Mouse (Mus musculus): Measurements from ENCODE around the gene Olfr52. TPM values are rescaled to one million over a fixed set of nuclear protein-coding genes. Genes with fewer than 3 reads are reported as not detected.

Gene Olfr52
- total RNA-seq, 1 experiment = not detected

DNA sequence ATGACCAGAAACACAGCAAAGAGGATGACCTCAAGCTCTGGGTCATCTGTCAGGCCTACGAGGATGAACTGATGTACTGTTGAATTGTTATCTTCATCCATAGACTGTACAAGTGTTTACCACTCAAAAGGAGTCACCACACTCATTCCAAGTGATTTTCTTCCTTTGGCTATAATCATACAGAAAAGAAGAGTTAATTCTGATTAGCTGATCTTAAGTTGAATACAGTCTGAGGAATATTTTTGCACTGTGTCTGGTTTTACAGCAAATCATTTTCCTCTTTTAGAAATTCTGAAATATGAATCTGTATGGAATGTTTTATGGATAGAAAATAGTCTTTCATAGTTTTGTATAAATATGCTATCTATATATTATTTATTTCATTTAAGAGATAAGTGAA lies 38.9 kb downstream of the Olfr52 start, which contains the start of gene Olfr1040:
Gene Olfr1040 (minus strand): TSS at position 101 of the 400 bp plus-strand sequence.
- no peak for DNase-seq (ENCODE audit: low read depth, low spot score)
- Histone ChIP-seq H3K4me1 (ENCODE audit: control insufficient read depth in 2 of 2, insufficient read depth in 2 of 2, low read length in 2 of 2, poor library complexity in 1 of 2) (no peaks in the 10 kb centered on the region), H3K36me3 (ENCODE audit: control insufficient read depth, insufficient read depth, low read length, poor library complexity, severe bottlenecking) (no peaks in the 10 kb centered on the region), H3K27ac (ENCODE audit: insufficient read depth, low read depth, low read length, poor library complexity, severe bottlenecking) (no peak within 1 kb of the TSS), H3K9me3 (ENCODE audit: control insufficient read depth, insufficient read depth, low read depth, low read length) (no peaks in the 10 kb centered on the region), H3K4me3 (ENCODE audit: insufficient read depth in 1 of 2, low read depth in 1 of 2, low read length in 2 of 2, poor library complexity in 1 of 2, severe bottlenecking in 1 of 2) (no peak within 1 kb of the TSS), H3K9ac (ENCODE audit: insufficient read depth, low read depth, low read length, poor library complexity, severe bottlenecking) (no peak within 1 kb of the TSS)
- in situ Hi-C loops (cut with MboI; ENCODE audit: low sequenced_read_pairs in 2 of 2, unreplicated experiment in 2 of 2) = no loop called here
- TF ChIP-seq HCFC1 (IDR thresholded peaks at IDR 0.05; ENCODE audit: borderline replicate concordance, insufficient read depth, low read length) = no peak
- TF ChIP-seq CHD2 (IDR thresholded peaks at IDR 0.05; ENCODE audit: low read depth, low read length) = no peak
- TF ChIP-seq ZC3H11A (IDR thresholded peaks at IDR 0.05; ENCODE audit: borderline replicate concordance, low read depth, low read length) = no peak
- TF ChIP-seq MAFK (IDR thresholded peaks at IDR 0.05; ENCODE audit: insufficient read depth, low read depth, low read length) = no peak
- TF ChIP-seq ZNF384 (IDR thresholded peaks at IDR 0.05; ENCODE audit: low read depth, low read length) = no peak

DNA sequence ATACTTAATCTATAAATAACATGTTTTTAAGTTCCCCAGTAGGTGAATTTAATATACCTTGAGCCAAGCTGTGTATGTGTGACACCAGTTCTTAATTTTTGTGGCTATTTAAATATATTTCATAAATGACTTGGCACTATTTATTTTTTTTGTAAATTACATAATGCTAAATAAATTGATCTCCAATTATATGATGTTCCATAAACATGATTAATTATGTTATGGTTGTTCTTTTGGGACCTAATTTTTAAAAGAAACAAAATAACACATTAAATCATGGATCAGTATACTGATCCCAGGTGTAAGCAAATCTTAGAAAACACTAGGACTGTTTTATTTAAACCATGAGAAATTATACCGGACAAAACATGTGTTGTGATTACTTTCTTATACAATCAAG lies 49.7 kb downstream of the Olfr52 start, which contains the start of gene Olfr1039:
Gene Olfr1039 (minus strand): TSS at position 101 of the 400 bp plus-strand sequence.
- Histone ChIP-seq H3K36me3 (ENCODE audit: control insufficient read depth, insufficient read depth, low read length, poor library complexity, severe bottlenecking) (no peaks in the 10 kb centered on the region), H3K4me3 (ENCODE audit: insufficient read depth in 1 of 2, low read depth in 1 of 2, low read length in 2 of 2, poor library complexity in 1 of 2, severe bottlenecking in 1 of 2) (no peak within 1 kb of the TSS), H3K27ac (ENCODE audit: insufficient read depth, low read depth, low read length, poor library complexity, severe bottlenecking) (no peak within 1 kb of the TSS), H3K4me1 (ENCODE audit: control insufficient read depth in 2 of 2, insufficient read depth in 2 of 2, low read length in 2 of 2, poor library complexity in 1 of 2) (no peaks in the 10 kb centered on the region), H3K9me3 (ENCODE audit: control insufficient read depth, insufficient read depth, low read depth, low read length) (no peaks in the 10 kb centered on the region), H3K9ac (ENCODE audit: insufficient read depth, low read depth, low read length, poor library complexity, severe bottlenecking) (no peak within 1 kb of the TSS)
- TF ChIP-seq MAFK (IDR thresholded peaks at IDR 0.05; ENCODE audit: insufficient read depth, low read depth, low read length) = no peak
- TF ChIP-seq ZC3H11A (IDR thresholded peaks at IDR 0.05; ENCODE audit: borderline replicate concordance, low read depth, low read length) = no peak
- no peak for TF ChIP-seq HCFC1 (IDR thresholded peaks at IDR 0.05; ENCODE audit: borderline replicate concordance, insufficient read depth, low read length)
- TF ChIP-seq CHD2 (IDR thresholded peaks at IDR 0.05; ENCODE audit: low read depth, low read length) = no peak
- TF ChIP-seq ZNF384 (IDR thresholded peaks at IDR 0.05; ENCODE audit: low read depth, low read length) = no peak
- no peak for DNase-seq (ENCODE audit: low read depth, low spot score)
- in situ Hi-C loops (cut with MboI; ENCODE audit: low sequenced_read_pairs in 2 of 2, unreplicated experiment in 2 of 2) = no loop called here

Other genes with a start within 250 kb of the Olfr52 start
- gene Olfr1028, start 235.2 kb downstream of the Olfr52 start, total RNA-seq (2012; rRNA removed) = not detected in 2 replicates
- gene Olfr1029, start 211.8 kb downstream of the Olfr52 start, total RNA-seq (2012; rRNA removed) = not detected in 2 replicates
- not detected in 2 replicates for gene Olfr1030, start 206.4 kb downstream of the Olfr52 start, total RNA-seq (2012; rRNA removed)
- not detected in 2 replicates for gene Olfr1031, start 195.4 kb downstream of the Olfr52 start, total RNA-seq (2012; rRNA removed)
- not detected in 2 replicates for gene Olfr1032, start 180.1 kb downstream of the Olfr52 start, total RNA-seq (2012; rRNA removed)
- not detected in 2 replicates for gene Olfr1033, start 165.1 kb downstream of the Olfr52 start, total RNA-seq (2012; rRNA removed)
- not detected in 2 replicates for gene Olfr1034, start 139.8 kb downstream of the Olfr52 start, total RNA-seq (2012; rRNA removed)
- gene Olfr1036, start 111.7 kb downstream of the Olfr52 start, total RNA-seq (2012; rRNA removed) = not detected in 2 replicates
- not detected in 2 replicates for gene Olfr1037, start 98.3 kb downstream of the Olfr52 start, total RNA-seq (2012; rRNA removed)
- not detected in 2 replicates for gene Olfr1039, start 49.8 kb downstream of the Olfr52 start, total RNA-seq (2012; rRNA removed)
- gene Olfr1040, start 39.0 kb downstream of the Olfr52 start, total RNA-seq (2012; rRNA removed) = not detected in 2 replicates
- gene Olfr1042, start 23.8 kb downstream of the Olfr52 start, total RNA-seq (2012; rRNA removed) = not detected in 2 replicates
- gene Olfr1043, start 18.2 kb downstream of the Olfr52 start, total RNA-seq (2012; rRNA removed) = not detected in 2 replicates
- not detected in 2 replicates for gene Olfr1044, start 7.9 kb downstream of the Olfr52 start, total RNA-seq (2012; rRNA removed)
- gene Olfr1045, start 17.3 kb upstream of the Olfr52 start, total RNA-seq (2012; rRNA removed) = not detected in 2 replicates
- not detected in 2 replicates for gene Olfr1046, start 33.6 kb upstream of the Olfr52 start, total RNA-seq (2012; rRNA removed)
- gene Olfr1047, start 45.7 kb upstream of the Olfr52 start, total RNA-seq (2012; rRNA removed) = not detected in 2 replicates
- not detected in 2 replicates for gene Olfr1048, start 54.6 kb upstream of the Olfr52 start, total RNA-seq (2012; rRNA removed)
- not detected in 2 replicates for gene Olfr1049, start 72.6 kb upstream of the Olfr52 start, total RNA-seq (2012; rRNA removed)
- not detected in 2 replicates for gene Olfr1051, start 93.4 kb upstream of the Olfr52 start, total RNA-seq (2012; rRNA removed)
- gene Olfr1052, start 106.8 kb upstream of the Olfr52 start, total RNA-seq (2012; rRNA removed) = not detected in 2 replicates
- not detected in 2 replicates for gene Olfr1053, start 129.6 kb upstream of the Olfr52 start, total RNA-seq (2012; rRNA removed)
- not detected in 2 replicates for gene Olfr1054, start 149.8 kb upstream of the Olfr52 start, total RNA-seq (2012; rRNA removed)
- gene Olfr1055, start 164.6 kb upstream of the Olfr52 start, total RNA-seq (2012; rRNA removed) = not detected in 2 replicates
- not detected in 2 replicates for gene Olfr1056, start 176.8 kb upstream of the Olfr52 start, total RNA-seq (2012; rRNA removed)
- not detected in 2 replicates for gene Olfr1057, start 192.7 kb upstream of the Olfr52 start, total RNA-seq (2012; rRNA removed)
- gene Olfr1058, start 202.9 kb upstream of the Olfr52 start, total RNA-seq (2012; rRNA removed) = not detected in 2 replicates
- gene Olfr1061, start 228.4 kb upstream of the Olfr52 start, total RNA-seq (2012; rRNA removed) = not detected in 2 replicates
- gene Olfr1062, start 241.1 kb upstream of the Olfr52 start, total RNA-seq (2012; rRNA removed) = not detected in 2 replicates

All from ES-E14 (cell line).